Mouse (Mus musculus) stomach, embryonic 15.5 days (tissue): ENCODE results near the gene Fubp1. TPM values are rescaled to one million over a fixed set of nuclear protein-coding genes. Genes with fewer than 3 reads are reported as not detected.

Source experiments
- ATAC-seq: fragments of 200-750 bp; cut with Nextera tagmentation; 2 replicates; pipeline ENCODE4 v1.8.0; 2017; ENCODE audit warnings: low read depth, moderate number of reproducible peaks, moderate TSS enrichment; ENCODE audit not compliant: insufficient read depth, low FRiP score
- H3K27ac ChIP-seq: fragments of 300-500 bp; sonication (generic); 2 replicates; pipeline ENCODE4 v1.5.1; 2015; ENCODE audit warnings: mild to moderate bottlenecking, inconsistent platforms
- H3K27me3 ChIP-seq: fragments of 300-500 bp; sonication (generic); replicated peaks from 2 replicates; pipeline ENCODE4 v1.6.1; 2015; ENCODE audit warnings: inconsistent platforms
- H3K36me3 ChIP-seq: fragments of 300-500 bp; sonication (generic); 2 replicates; pipeline ENCODE4 v1.6.1; 2015; ENCODE audit warnings: inconsistent platforms
- H3K4me1 ChIP-seq: fragments of 300-500 bp; sonication (generic); 2 replicates; pipeline ENCODE4 v1.6.1; 2015; ENCODE audit warnings: inconsistent platforms
- H3K4me2 ChIP-seq: fragments of 300-500 bp; sonication (generic); 2 replicates; pipeline ENCODE4 v1.6.1; 2015; ENCODE audit warnings: mild to moderate bottlenecking, inconsistent platforms
- H3K4me3 ChIP-seq: fragments of 300-500 bp; sonication (generic); replicated peaks from 2 replicates; pipeline ENCODE4 v1.5.1; 2015; ENCODE audit warnings: inconsistent platforms
- H3K9ac ChIP-seq: fragments of 300-500 bp; sonication (generic); 2 replicates; pipeline ENCODE4 v1.6.1; 2015; ENCODE audit warnings: inconsistent platforms
- H3K9me3 ChIP-seq: fragments of 300-500 bp; sonication (generic); 2 replicates; pipeline ENCODE4 v1.6.1; 2016; ENCODE audit warnings: inconsistent platforms
- WGBS: fragments of 180-500 bp; shearing (Covaris S2); methylation state at CpG from one replicate; pipeline ENCODE4 v1.1.7; 2015; 5-methylcytosine and 5-hydroxymethylcytosine counted together
- polyA plus RNA-seq: library from polyadenylated mRNA; unstranded; fragments of >200 nt; fragmentation: Nextera tagmentation; extraction: Ambion mirVana; gene quantifications from 2 replicates; pipeline ENCODE4 v1.2.1, GENCODE M21; 2015

The Fubp1 gene
- polyA plus RNA-seq, 1 experiment from 2014 or later: 191 TPM

DNA sequence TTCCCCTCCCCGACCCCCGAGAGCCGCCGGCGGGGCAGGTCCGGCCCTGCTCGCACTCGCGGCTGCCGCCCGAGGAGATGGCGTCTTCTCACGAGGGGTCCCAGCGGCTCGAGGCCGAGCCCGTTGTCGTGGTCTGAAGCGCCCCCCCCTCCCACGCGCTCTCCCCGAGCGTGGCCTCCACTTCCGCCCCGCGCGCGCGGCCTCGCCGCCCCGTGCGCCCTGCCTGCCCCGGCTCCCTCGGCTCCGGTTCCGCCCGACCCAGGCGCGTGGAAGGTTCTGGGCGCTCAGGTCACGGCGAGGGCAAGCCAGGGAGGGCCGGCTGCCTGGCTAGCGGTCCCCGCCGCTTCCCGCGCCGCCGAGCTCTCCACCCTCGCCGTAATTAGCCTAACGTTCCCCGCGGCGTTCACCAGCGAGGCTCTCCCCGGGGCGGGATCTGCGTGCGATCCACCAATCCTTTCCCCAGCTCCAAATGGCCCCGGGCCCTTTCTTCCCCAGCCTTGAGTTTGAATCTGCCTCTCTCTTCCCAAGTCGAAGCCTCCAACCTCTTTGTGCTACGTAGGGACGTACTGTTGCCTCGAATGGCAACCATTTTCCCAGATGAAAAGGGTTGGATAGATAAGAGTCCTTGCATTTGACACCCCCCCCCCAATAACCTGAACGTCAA is 638 bp downstream of the Fubp1 start:
- H3K4me1 ChIP-seq: peaks cover 11% of the 10 kb centered on the region
- WGBS: under 1% methylated on average over 62 of the region's 68 CpGs
- no peaks in the 10 kb centered on the region for H3K36me3 ChIP-seq
- H3K27ac ChIP-seq: peak overlapping the region; percentile 99
- peak overlapping the region; percentile 81 for H3K4me2 ChIP-seq
- H3K9ac ChIP-seq: peak overlapping the region; percentile 99
- H3K9me3 ChIP-seq: no peaks in the 10 kb centered on the region
- no peaks in the 10 kb centered on the region for H3K27me3 ChIP-seq
- peak; percentile 36 for ATAC-seq
- H3K4me3 ChIP-seq: peak overlapping the region; percentile 97

DNA sequence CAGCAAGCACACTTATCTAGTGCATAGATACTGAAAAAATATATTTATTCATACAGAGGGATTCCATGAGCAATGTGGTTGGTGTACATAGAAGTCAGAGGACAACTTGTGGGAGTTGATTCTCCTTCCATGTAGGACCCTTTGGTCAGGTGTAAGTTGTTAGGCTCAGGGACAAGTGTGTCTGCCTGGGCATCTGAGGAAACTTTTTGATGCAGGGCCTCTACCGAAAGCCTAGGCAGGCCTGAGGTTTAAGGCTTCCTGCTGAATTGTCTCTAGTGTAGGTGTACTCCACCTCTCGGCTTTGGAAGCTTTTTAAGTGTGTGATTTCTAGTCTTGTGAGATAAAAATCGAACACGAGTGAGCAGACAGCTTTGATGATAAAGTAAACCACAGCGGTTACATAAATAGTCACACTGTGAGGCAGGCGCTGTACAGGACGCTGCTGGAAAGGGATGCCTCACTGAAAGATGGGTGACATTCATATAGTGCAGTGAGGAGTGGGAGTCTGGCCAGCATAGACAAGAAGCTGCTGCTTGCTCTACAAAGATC is 1.6 kb downstream of the Fubp1 start:
- peaks cover 11% of the 10 kb centered on the region for H3K4me1 ChIP-seq
- 2% methylated on average over 7 of the region's 7 CpGs for WGBS
- no peaks in the 10 kb centered on the region for H3K9me3 ChIP-seq
- H3K27ac ChIP-seq: peak overlapping the region; percentile 99; the same call in 1 of the 2 replicates
- H3K4me2 ChIP-seq: peak overlapping the region; percentile 81
- peak overlapping the region; percentile 99 for H3K9ac ChIP-seq
- H3K4me3 ChIP-seq: peak overlapping the region; percentile 97
- H3K36me3 ChIP-seq: 0 out of 2 replicates have a peak, but pooled peaks cover 5% of the 10 kb centered on the region
- H3K27me3 ChIP-seq: no peaks in the 10 kb centered on the region
- no peak for ATAC-seq

DNA sequence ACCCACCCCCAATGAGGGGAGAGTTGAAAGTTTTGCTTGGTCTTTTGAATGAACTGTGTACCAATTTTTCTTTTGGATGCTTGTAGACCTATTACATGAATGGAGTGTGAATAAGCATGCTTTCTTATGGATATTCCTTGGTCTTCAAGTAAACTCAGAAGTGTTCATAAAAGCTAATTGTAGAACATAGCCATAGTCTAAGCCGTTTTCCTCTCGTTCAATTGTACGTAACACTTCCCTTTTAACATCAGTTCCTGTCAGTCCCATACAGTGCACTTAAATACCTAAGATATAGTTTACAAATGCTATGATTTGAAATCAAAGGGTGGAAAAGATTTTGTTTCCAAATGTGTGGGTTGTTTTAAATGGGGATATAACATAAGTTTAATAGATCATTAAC is 3.2 kb downstream of the Fubp1 start:
- Histone ChIP-seq H3K27me3 (no peaks in the 10 kb centered on the region), H3K27ac (no peak overlapping the region), H3K9ac (no peak overlapping the region), H3K36me3 (peaks cover 5% of the 10 kb centered on the region; the same call in 1 of the 2 replicates), H3K4me3 (no peak overlapping the region), H3K4me1 (peaks cover 11% of the 10 kb centered on the region), H3K4me2 (peak overlapping the region; percentile 81; the same call in 1 of the 2 replicates), H3K9me3 (no peaks in the 10 kb centered on the region)
- ATAC-seq: no peak
- WGBS: 33% methylated on average over 3 of the region's 3 CpGs

DNA sequence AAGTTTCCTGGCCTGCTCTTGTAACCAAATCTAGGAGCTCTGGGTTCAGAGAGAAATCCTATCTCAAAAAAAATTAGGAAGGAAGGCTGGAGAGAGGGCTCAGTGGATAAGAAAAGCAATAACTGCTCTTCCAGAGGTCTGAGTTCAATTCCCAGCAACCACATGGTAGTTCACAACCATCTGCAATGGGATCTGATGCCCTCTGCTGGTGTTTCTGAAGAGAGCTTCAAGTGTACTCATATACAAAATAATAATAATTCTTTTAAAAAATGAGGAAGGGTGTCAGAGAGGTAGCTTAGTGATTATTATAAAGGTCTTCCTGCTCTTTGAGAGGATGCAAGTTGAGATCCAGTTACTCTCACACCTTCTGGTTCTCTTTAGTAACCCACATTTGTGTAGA is 14.7 kb downstream of the Fubp1 start:
- Histone ChIP-seq H3K36me3 (peaks cover 54% of the 10 kb centered on the region), H3K27ac (no peak overlapping the region), H3K4me2 (no peak overlapping the region), H3K9me3 (no peaks in the 10 kb centered on the region), H3K4me1 (no peaks in the 10 kb centered on the region), H3K9ac (no peak overlapping the region), H3K27me3 (no peaks in the 10 kb centered on the region), H3K4me3 (no peak overlapping the region)
- ATAC-seq: no peak

DNA sequence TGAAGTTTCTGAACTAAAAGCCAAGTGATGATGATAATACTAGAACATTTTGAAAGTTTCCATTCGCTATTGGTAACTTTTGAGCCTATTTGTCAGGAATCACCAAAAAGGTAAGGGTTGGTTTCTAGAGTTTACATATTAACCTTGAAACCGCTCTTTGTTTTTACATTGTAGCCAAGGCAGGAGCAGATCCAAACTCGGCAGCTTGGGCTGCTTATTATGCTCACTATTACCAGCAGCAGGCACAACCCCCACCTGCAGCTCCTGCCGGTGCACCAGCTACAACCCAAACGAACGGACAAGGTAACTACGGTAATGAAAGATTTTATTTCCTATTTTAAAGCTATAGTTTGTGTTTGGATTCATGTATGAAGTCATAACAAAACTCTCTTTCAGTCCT is 15.7 kb downstream of the Fubp1 start:
- Histone ChIP-seq H3K9ac (no peak overlapping the region), H3K27me3 (no peaks in the 10 kb centered on the region), H3K36me3 (peaks cover 52% of the 10 kb centered on the region), H3K4me3 (no peak overlapping the region), H3K27ac (no peak overlapping the region), H3K9me3 (no peaks in the 10 kb centered on the region), H3K4me2 (no peak overlapping the region), H3K4me1 (no peaks in the 10 kb centered on the region)
- WGBS: 85% methylated on average over 7 of the region's 7 CpGs
- no peak for ATAC-seq

DNA sequence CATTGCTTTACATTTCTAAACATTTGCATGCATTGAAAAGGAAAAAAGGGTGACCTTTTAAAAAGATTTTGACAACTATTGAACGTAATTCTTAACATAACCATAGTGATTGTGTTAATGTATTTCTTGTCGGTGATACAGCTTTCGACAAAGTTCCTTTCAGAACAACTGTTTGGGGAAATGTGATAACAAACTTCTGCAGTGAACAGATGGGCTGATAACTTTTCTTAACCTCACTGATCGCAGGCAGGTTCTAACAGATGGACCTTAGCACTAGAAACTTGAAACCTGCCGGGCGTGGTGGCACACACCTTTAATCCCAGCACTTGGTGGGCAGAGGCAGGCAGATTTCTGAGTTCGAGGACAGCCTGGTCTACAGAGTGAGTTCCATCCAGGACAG is 18.6 kb downstream of the Fubp1 start:
- no peaks in the 10 kb centered on the region for H3K4me1 ChIP-seq
- no peak overlapping the region for H3K4me2 ChIP-seq
- WGBS: 88% methylated on average over 7 of the region's 7 CpGs
- ATAC-seq: no peak
- peaks cover 42% of the 10 kb centered on the region for H3K36me3 ChIP-seq
- H3K27me3 ChIP-seq: no peaks in the 10 kb centered on the region
- H3K27ac ChIP-seq: no peak overlapping the region
- no peak overlapping the region for H3K4me3 ChIP-seq
- H3K9me3 ChIP-seq: no peaks in the 10 kb centered on the region
- no peak overlapping the region for H3K9ac ChIP-seq

DNA sequence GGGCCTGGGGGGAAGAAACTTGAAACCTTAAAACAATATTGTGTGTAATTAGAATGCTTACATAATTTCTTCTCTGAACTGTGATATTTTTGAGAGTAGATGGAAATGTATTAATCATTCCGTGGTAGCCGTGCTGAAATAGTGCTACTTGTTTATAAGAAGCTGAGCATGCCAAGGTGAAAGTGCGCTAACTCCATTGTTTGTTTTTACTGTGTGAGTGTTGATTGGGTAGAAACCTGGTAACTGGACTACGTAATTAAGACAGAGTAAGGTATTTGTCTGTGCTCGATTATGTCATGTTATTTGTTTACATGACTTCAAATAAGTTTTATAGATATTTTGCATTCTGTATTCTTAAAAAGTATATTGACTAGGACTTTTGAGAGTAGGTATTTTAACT is 19.0 kb downstream of the Fubp1 start:
- H3K27ac ChIP-seq: no peak overlapping the region
- WGBS: 78% methylated on average over 5 of the region's 5 CpGs
- H3K4me2 ChIP-seq: no peak overlapping the region
- peaks cover 38% of the 10 kb centered on the region for H3K36me3 ChIP-seq
- no peaks in the 10 kb centered on the region for H3K9me3 ChIP-seq
- no peaks in the 10 kb centered on the region for H3K4me1 ChIP-seq
- H3K9ac ChIP-seq: no peak overlapping the region
- no peaks in the 10 kb centered on the region for H3K27me3 ChIP-seq
- H3K4me3 ChIP-seq: no peak overlapping the region
- no peak for ATAC-seq

DNA sequence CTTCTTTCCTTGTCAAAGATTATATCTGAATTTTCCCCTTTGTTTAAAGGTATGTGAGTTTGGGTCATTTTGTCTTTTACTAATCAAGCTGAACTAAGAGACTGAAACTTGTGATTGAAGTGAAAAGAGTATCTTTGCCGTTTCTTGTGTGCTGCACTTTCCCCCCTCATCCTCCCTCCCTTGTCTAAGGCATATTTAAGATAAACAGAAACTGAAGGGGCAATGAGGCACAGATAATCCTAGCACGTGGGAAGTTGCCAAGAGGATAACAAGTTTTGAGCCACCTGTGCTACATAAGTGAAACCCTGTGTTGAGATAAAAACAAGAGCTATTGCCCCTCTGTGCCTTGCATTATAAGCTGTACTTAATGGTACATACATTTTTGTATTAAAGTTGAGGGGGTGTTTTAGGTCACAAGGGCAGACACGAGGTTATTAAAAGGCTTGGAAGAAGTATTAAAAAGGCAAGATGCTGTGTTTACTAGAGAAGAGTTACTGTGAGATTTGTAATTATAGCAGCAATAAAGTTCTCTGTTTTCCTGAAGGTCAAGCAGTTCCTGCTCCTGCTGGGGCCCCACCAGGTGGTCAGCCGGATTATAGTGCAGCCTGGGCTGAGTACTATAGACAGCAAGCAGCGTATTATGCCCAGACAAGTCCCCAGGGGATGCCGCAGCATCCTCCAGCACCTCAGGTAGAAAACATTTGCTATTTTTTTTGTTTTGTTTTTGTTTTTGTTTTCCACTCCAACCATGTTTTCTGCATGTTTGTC is 21.3 kb downstream of the Fubp1 start:
- no peaks in the 10 kb centered on the region for H3K4me1 ChIP-seq
- no peak overlapping the region for H3K4me3 ChIP-seq
- 54% methylated on average over 6 of the region's 6 CpGs for WGBS
- H3K27me3 ChIP-seq: no peaks in the 10 kb centered on the region
- H3K36me3 ChIP-seq: peaks cover 22% of the 10 kb centered on the region
- no peak overlapping the region for H3K27ac ChIP-seq
- no peak overlapping the region for H3K4me2 ChIP-seq
- no peak overlapping the region for H3K9ac ChIP-seq
- H3K9me3 ChIP-seq: no peaks in the 10 kb centered on the region
- no peak; the same call in 1 of the 2 replicates for ATAC-seq

DNA sequence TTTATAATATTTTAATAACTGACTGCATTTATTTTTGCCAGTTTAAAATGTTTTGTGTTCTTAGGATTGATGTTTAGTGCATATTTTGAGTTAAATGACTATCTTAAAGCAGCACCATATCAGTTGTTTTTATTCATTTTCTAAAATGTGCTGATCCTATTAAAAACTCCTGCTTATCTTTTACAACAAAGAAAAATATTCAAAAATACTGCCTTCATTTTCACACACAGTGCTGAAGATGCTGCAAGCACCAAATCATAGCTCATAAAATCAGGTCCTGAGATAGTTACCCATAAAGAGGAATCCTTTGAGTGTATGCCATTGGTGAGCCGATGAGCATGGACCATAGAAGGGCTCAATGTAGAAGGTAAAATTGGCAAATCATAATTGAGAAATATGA is 25.0 kb downstream of the Fubp1 start:
- Histone ChIP-seq H3K36me3 (peaks cover 18% of the 10 kb centered on the region), H3K9me3 (no peaks in the 10 kb centered on the region), H3K4me3 (no peak overlapping the region), H3K4me2 (no peak overlapping the region), H3K9ac (no peak overlapping the region), H3K27me3 (no peaks in the 10 kb centered on the region), H3K27ac (no peak overlapping the region), H3K4me1 (no peaks in the 10 kb centered on the region)
- 95% methylated on average over 1 of the region's 1 CpGs for WGBS
- ATAC-seq: no peak

DNA sequence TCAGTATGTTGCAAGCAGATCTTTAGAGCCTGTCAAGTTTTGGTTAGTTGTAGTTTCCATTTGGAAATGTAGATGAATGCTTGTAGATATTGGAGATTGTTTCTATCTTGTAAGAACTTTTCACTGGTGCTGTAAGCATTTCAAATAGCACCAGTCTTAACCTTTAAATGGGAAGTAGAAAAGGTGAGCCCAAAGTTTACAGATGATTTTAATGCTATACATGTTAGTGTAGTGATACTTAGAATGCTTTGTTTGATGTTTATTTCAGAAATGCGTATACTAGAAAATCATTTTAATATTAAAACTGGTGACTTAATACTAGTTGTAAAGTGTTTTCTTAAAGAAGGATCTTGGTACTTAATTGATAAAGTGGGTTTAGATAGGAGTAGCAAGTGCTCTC is 25.6 kb downstream of the Fubp1 start:
- H3K9me3 ChIP-seq: no peaks in the 10 kb centered on the region
- no peak overlapping the region for H3K4me3 ChIP-seq
- no peak for ATAC-seq
- 86% methylated on average over 1 of the region's 1 CpGs for WGBS
- H3K4me1 ChIP-seq: no peaks in the 10 kb centered on the region
- H3K36me3 ChIP-seq: peaks cover 18% of the 10 kb centered on the region
- H3K9ac ChIP-seq: no peak overlapping the region
- no peaks in the 10 kb centered on the region for H3K27me3 ChIP-seq
- no peak overlapping the region for H3K4me2 ChIP-seq
- no peak overlapping the region for H3K27ac ChIP-seq

DNA sequence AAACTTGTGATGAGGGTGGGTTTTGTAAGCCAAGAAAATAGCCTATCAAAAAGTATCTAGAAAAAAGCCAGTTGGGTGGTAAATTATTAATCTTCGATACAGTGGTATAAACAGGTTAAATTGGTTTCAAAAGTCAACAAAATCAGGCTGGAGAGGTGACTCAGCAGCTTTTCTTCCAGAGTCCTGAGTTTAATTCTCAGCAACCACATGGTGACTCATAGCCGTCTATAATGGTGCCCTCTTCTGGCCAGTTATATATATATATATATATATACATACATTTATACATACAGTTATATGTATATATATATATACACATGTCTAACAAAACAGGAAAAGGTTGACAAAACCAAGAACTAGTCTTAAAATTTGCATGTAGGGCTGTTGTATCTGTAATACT is 28.6 kb downstream of the Fubp1 start:
- peak; percentile 50; the same call in 1 of the 2 replicates for ATAC-seq
- Histone ChIP-seq H3K9ac (no peak overlapping the region), H3K27ac (no peak overlapping the region), H3K4me2 (no peak overlapping the region), H3K4me1 (no peaks in the 10 kb centered on the region), H3K4me3 (no peak overlapping the region), H3K36me3 (peaks cover 10% of the 10 kb centered on the region), H3K9me3 (no peaks in the 10 kb centered on the region), H3K27me3 (no peaks in the 10 kb centered on the region)
- WGBS: 50% methylated on average over 2 of the region's 2 CpGs

DNA sequence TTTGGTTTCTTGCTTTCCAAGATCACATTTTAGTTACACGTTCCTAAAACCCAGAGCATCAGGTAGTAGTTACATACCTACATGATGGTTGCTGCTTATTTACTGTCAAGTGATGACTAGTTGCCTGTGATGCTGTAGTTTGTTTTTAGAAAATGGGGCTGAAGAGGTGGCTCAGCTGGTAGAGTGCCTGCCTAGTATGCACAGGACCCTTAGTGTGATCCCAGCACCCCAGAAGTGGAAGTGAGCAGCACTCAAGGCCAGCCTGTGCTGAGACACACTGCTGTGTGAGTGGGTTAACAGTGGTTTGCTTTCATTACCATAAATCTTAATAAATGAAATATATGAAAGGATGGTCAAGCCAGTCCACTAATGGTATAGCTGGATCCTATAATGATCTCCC is 29.4 kb downstream of the Fubp1 start:
- peaks cover 8% of the 10 kb centered on the region for H3K36me3 ChIP-seq
- WGBS: 98% methylated on average over 1 of the region's 1 CpGs

More for the DNA sequence above, 29.4 kb downstream of the Fubp1 start:
- Histone ChIP-seq H3K4me3 (no peak overlapping the region), H3K4me1 (no peaks in the 10 kb centered on the region), H3K27ac (no peak overlapping the region), H3K27me3 (no peaks in the 10 kb centered on the region), H3K4me2 (no peak overlapping the region), H3K9me3 (no peaks in the 10 kb centered on the region), H3K9ac (no peak overlapping the region)
- ATAC-seq: no peak
